Mouse (Mus musculus): ENCODE data around the gene Taar8b. TPM values are rescaled to one million over a fixed set of nuclear protein-coding genes. Genes with fewer than 3 reads are reported as not detected.
"Not testable (repeated sequence)": the region's sequence is repeated elsewhere in the genome, so short reads cannot be mapped to it uniquely, and the experiment has no call there.

Taar8b gene
- total RNA-seq (2022), result not detected

GRCm38 (mm10) chr10:24092194-24092593 is at the start of gene Taar8b:
Gene Taar8b, minus strand, starts transcription at chr10:24092294.
- DNase-seq (ENCODE audit: low spot score in 2 of 2), result no peak

- no peak for DNase-seq (ENCODE audit: low spot score in 2 of 2)
Measured at GRCm38 (mm10) chr10:24138623-24139261, 46.6 kb upstream of the Taar8b start.

GRCm38 (mm10) chr10:24134071-24134645 is 42.1 kb upstream of the Taar8b start:
- DNase-seq (ENCODE audit: low spot score in 2 of 2), result no peak

GRCm38 (mm10) chr10:24133132-24133531 is 41.0 kb upstream of the Taar8b start:
- no peak for DNase-seq (ENCODE audit: low spot score in 2 of 2)

- no peak for DNase-seq (ENCODE audit: low spot score in 2 of 2)
Measured at GRCm38 (mm10) chr10:24132273-24132672, 40.2 kb upstream of the Taar8b start.

GRCm38 (mm10) chr10:24131451-24132262 is 39.6 kb upstream of the Taar8b start:
- DNase-seq (ENCODE audit: low spot score in 2 of 2), result peak in 1 of 2 experiments; percentile 28

GRCm38 (mm10) chr10:24111116-24111778 is 19.2 kb upstream of the Taar8b start:
- no peak for DNase-seq (ENCODE audit: low spot score in 2 of 2)

- not testable (repeated sequence) for DNase-seq (ENCODE audit: low spot score in 2 of 2)
Measured at GRCm38 (mm10) chr10:24109434-24109833, 17.3 kb upstream of the Taar8b start, which contains the start of gene Taar9. Gene Taar9, minus strand, starts transcription at chr10:24109534.

- DNase-seq (ENCODE audit: low spot score in 2 of 2), result no peak
Measured at GRCm38 (mm10) chr10:24108236-24108635, 16.1 kb upstream of the Taar8b start.

- DNase-seq (ENCODE audit: low spot score in 2 of 2), result no peak
Measured at GRCm38 (mm10) chr10:24107747-24108146, 15.7 kb upstream of the Taar8b start.

GRCm38 (mm10) chr10:24103299-24103698 is 11.2 kb upstream of the Taar8b start:
- not testable (repeated sequence) for DNase-seq (ENCODE audit: low spot score in 2 of 2)

- not testable (repeated sequence) for DNase-seq (ENCODE audit: low spot score in 2 of 2)
Measured at GRCm38 (mm10) chr10:24101812-24102211, 9.7 kb upstream of the Taar8b start, which contains the start of gene Taar8c. Gene Taar8c, minus strand, starts transcription at chr10:24101912.

- DNase-seq (ENCODE audit: low spot score in 2 of 2), result not testable (repeated sequence)
Measured at GRCm38 (mm10) chr10:24097010-24097409, 4.9 kb upstream of the Taar8b start.

- no peak for DNase-seq (ENCODE audit: low spot score in 2 of 2)
Measured at GRCm38 (mm10) chr10:24087168-24087567, 4.9 kb downstream of the Taar8b start.

GRCm38 (mm10) chr10:24086555-24086954 is 5.5 kb downstream of the Taar8b start:
- no peak for DNase-seq (ENCODE audit: low spot score in 2 of 2)

GRCm38 (mm10) chr10:24085936-24086335 is 6.2 kb downstream of the Taar8b start:
- no peak for DNase-seq (ENCODE audit: low spot score in 2 of 2)

GRCm38 (mm10) chr10:24080166-24080565 is 11.9 kb downstream of the Taar8b start:
- peak in 1 of 2 experiments; percentile 6 for DNase-seq (ENCODE audit: low spot score in 2 of 2)

GRCm38 (mm10) chr10:24076200-24076599 is 15.9 kb downstream of the Taar8b start, which contains the start of gene Taar8a:
Gene Taar8a, plus strand, starts transcription at chr10:24076500.
- DNase-seq (ENCODE audit: low spot score in 2 of 2), result not testable (repeated sequence)

GRCm38 (mm10) chr10:24074751-24075150 is 17.3 kb downstream of the Taar8b start:
- DNase-seq (ENCODE audit: low spot score in 2 of 2), result not testable (repeated sequence)

GRCm38 (mm10) chr10:24058986-24059385 is 33.1 kb downstream of the Taar8b start:
- DNase-seq (ENCODE audit: low spot score in 2 of 2), result no peak

- DNase-seq (ENCODE audit: low spot score in 2 of 2), result no peak
Measured at GRCm38 (mm10) chr10:24052039-24052438, 40.1 kb downstream of the Taar8b start.

Data from left cerebral cortex, adult 8-10 months (tissue).